Mouse (Mus musculus): Measurements from ENCODE around the gene Hemk1. TPM values are rescaled to one million over a fixed set of nuclear protein-coding genes. Genes with fewer than 3 reads are reported as not detected.
A peak's percentile ranks its signal among the peaks of the same experiment; 100 is the strongest.

Hemk1 gene
- polyA plus RNA-seq, 1 experiment from 2014 or later = 14.6 TPM

- no peak for ATAC-seq (replicated peaks)
- 57% methylated on average over 12 of the region's 12 CpGs for WGBS
- Histone ChIP-seq H3K9me3 (no peaks in the 10 kb centered on the region), H3K4me3 (peak overlapping the region; percentile 73), H3K27me3 (no peaks in the 10 kb centered on the region), H3K36me3 (no peaks in the 10 kb centered on the region), H3K4me2 (replicated peaks) (peak overlapping the region; percentile 72), H3K4me1 (peaks cover 24% of the 10 kb centered on the region), H3K27ac (replicated peaks) (no peak overlapping the region), H3K9ac (replicated peaks) (peak overlapping the region; percentile 74)
Observed at GRCm38 (mm10) chr9:107340911-107341645, 2.9 kb upstream of the Hemk1 start.

- WGBS = 1% methylated on average over 34 of the region's 34 CpGs
- H3K4me3 ChIP-seq = peak within 1 kb of the TSS; percentile 73
- no peak within 1 kb of the TSS for H3K27ac ChIP-seq (replicated peaks)
Observed at GRCm38 (mm10) chr9:107340267-107340859, 2.2 kb upstream of the Hemk1 start, which contains the start of gene 6430571L13Rik. 6430571L13Rik (plus strand) TSS chr9:107340602.

GRCm38 (mm10) chr9:107336386-107336785 lies 1.8 kb downstream of the Hemk1 start:
- no peak overlapping the region for H3K4me2 ChIP-seq (replicated peaks)
- ATAC-seq (replicated peaks) = no peak
- H3K4me3 ChIP-seq = no peak overlapping the region
- peaks cover 4% of the 10 kb centered on the region; the same call in 1 of the 2 replicates for H3K36me3 ChIP-seq
- no peaks in the 10 kb centered on the region for H3K27me3 ChIP-seq
- H3K9ac ChIP-seq (replicated peaks) = no peak overlapping the region
- WGBS = 89% methylated on average over 6 of the region's 6 CpGs
- H3K27ac ChIP-seq (replicated peaks) = no peak overlapping the region
- H3K4me1 ChIP-seq = peaks cover 24% of the 10 kb centered on the region
- H3K9me3 ChIP-seq = no peaks in the 10 kb centered on the region

More at GRCm38 (mm10) chr9:107340267-107340859, 2.2 kb upstream of the Hemk1 start, which contains the start of gene 6430571L13Rik:
- H3K27me3 ChIP-seq = no peaks in the 10 kb centered on the region
- peak within 1 kb of the TSS; percentile 72 for H3K4me2 ChIP-seq (replicated peaks)
- no peaks in the 10 kb centered on the region for H3K36me3 ChIP-seq
- H3K9ac ChIP-seq (replicated peaks) = peak within 1 kb of the TSS; percentile 74
- H3K4me1 ChIP-seq = peaks cover 24% of the 10 kb centered on the region
- no peaks in the 10 kb centered on the region for H3K9me3 ChIP-seq
- ATAC-seq (replicated peaks) = peak; percentile 92

- Histone ChIP-seq H3K36me3 (peaks cover 4% of the 10 kb centered on the region; the same call in 1 of the 2 replicates), H3K4me3 (no peak overlapping the region), H3K9ac (replicated peaks) (no peak overlapping the region), H3K9me3 (no peaks in the 10 kb centered on the region), H3K27ac (replicated peaks) (no peak overlapping the region), H3K27me3 (no peaks in the 10 kb centered on the region), H3K4me2 (replicated peaks) (no peak overlapping the region), H3K4me1 (peaks cover 20% of the 10 kb centered on the region)
- no peak for ATAC-seq (replicated peaks)
- WGBS = 19% methylated on average over 5 of the region's 5 CpGs
Observed at GRCm38 (mm10) chr9:107335909-107336308, 2.2 kb downstream of the Hemk1 start.

GRCm38 (mm10) chr9:107335046-107335445 lies 3.1 kb downstream of the Hemk1 start:
- H3K27me3 ChIP-seq = no peaks in the 10 kb centered on the region
- H3K4me2 ChIP-seq (replicated peaks) = no peak overlapping the region
- H3K9me3 ChIP-seq = no peaks in the 10 kb centered on the region
- H3K9ac ChIP-seq (replicated peaks) = no peak overlapping the region
- no peak overlapping the region for H3K4me3 ChIP-seq
- ATAC-seq (replicated peaks) = no peak
- H3K36me3 ChIP-seq = peaks cover 4% of the 10 kb centered on the region; the same call in 1 of the 2 replicates
- WGBS = 88% methylated on average over 5 of the region's 5 CpGs
- H3K4me1 ChIP-seq = peaks cover 16% of the 10 kb centered on the region
- H3K27ac ChIP-seq (replicated peaks) = no peak overlapping the region

GRCm38 (mm10) chr9:107334356-107334755 lies 3.8 kb downstream of the Hemk1 start:
- H3K27ac ChIP-seq (replicated peaks) = no peak overlapping the region
- H3K4me2 ChIP-seq (replicated peaks) = no peak overlapping the region
- H3K27me3 ChIP-seq = no peaks in the 10 kb centered on the region
- no peak overlapping the region for H3K4me3 ChIP-seq
- H3K36me3 ChIP-seq = peaks cover 4% of the 10 kb centered on the region; the same call in 1 of the 2 replicates
- peaks cover 14% of the 10 kb centered on the region for H3K4me1 ChIP-seq
- no peaks in the 10 kb centered on the region for H3K9me3 ChIP-seq
- H3K9ac ChIP-seq (replicated peaks) = no peak overlapping the region
- 90% methylated on average over 6 of the region's 6 CpGs for WGBS
- ATAC-seq (replicated peaks) = no peak

GRCm38 (mm10) chr9:107333686-107334085 lies 4.5 kb downstream of the Hemk1 start:
- no peak for ATAC-seq (replicated peaks)
- peaks cover 4% of the 10 kb centered on the region; the same call in 1 of the 2 replicates for H3K36me3 ChIP-seq
- 75% methylated on average over 2 of the region's 2 CpGs for WGBS
- H3K27me3 ChIP-seq = no peaks in the 10 kb centered on the region
- no peak overlapping the region for H3K27ac ChIP-seq (replicated peaks)
- H3K4me3 ChIP-seq = no peak overlapping the region
- H3K4me2 ChIP-seq (replicated peaks) = no peak overlapping the region
- peaks cover 9% of the 10 kb centered on the region for H3K4me1 ChIP-seq
- no peak overlapping the region for H3K9ac ChIP-seq (replicated peaks)
- no peaks in the 10 kb centered on the region for H3K9me3 ChIP-seq

- no peak for ATAC-seq (replicated peaks)
- peaks cover 7% of the 10 kb centered on the region; the same call in 1 of the 2 replicates for H3K36me3 ChIP-seq
- no peak overlapping the region for H3K9ac ChIP-seq (replicated peaks)
- no peak overlapping the region for H3K4me3 ChIP-seq
- H3K27ac ChIP-seq (replicated peaks) = no peak overlapping the region
- H3K9me3 ChIP-seq = no peaks in the 10 kb centered on the region
- H3K27me3 ChIP-seq = no peaks in the 10 kb centered on the region
- 78% methylated on average over 6 of the region's 6 CpGs for WGBS
- no peak overlapping the region for H3K4me2 ChIP-seq (replicated peaks)
- no peaks in the 10 kb centered on the region for H3K4me1 ChIP-seq
Observed at GRCm38 (mm10) chr9:107330791-107331190, 7.4 kb downstream of the Hemk1 start.

GRCm38 (mm10) chr9:107327879-107328620 lies 10.1 kb downstream of the Hemk1 start:
- ATAC-seq (replicated peaks) = no peak
- no peaks in the 10 kb centered on the region for H3K27me3 ChIP-seq
- WGBS = 91% methylated on average over 16 of the region's 16 CpGs
- no peak overlapping the region for H3K27ac ChIP-seq (replicated peaks)
- H3K9ac ChIP-seq (replicated peaks) = no peak overlapping the region
- H3K9me3 ChIP-seq = no peaks in the 10 kb centered on the region
- no peaks in the 10 kb centered on the region for H3K4me1 ChIP-seq
- no peak overlapping the region for H3K4me2 ChIP-seq (replicated peaks)
- H3K36me3 ChIP-seq = peaks cover 7% of the 10 kb centered on the region; the same call in 1 of the 2 replicates
- H3K4me3 ChIP-seq = no peak overlapping the region

GRCm38 (mm10) chr9:107325904-107326303 lies 12.2 kb downstream of the Hemk1 start:
- H3K27ac ChIP-seq (replicated peaks) = no peak overlapping the region
- H3K27me3 ChIP-seq = no peaks in the 10 kb centered on the region
- ATAC-seq (replicated peaks) = no peak
- 91% methylated on average over 7 of the region's 7 CpGs for WGBS
- H3K4me3 ChIP-seq = no peak overlapping the region
- H3K4me1 ChIP-seq = no peaks in the 10 kb centered on the region
- 0 out of 2 replicates have a peak, but pooled peaks cover 3% of the 10 kb centered on the region for H3K36me3 ChIP-seq
- H3K9ac ChIP-seq (replicated peaks) = no peak overlapping the region
- H3K4me2 ChIP-seq (replicated peaks) = no peak overlapping the region
- no peaks in the 10 kb centered on the region for H3K9me3 ChIP-seq

- no peak for ATAC-seq (replicated peaks)
- Histone ChIP-seq H3K4me1 (no peaks in the 10 kb centered on the region), H3K27ac (replicated peaks) (no peak overlapping the region), H3K36me3 (0 out of 2 replicates have a peak, but pooled peaks cover 3% of the 10 kb centered on the region), H3K9me3 (no peaks in the 10 kb centered on the region), H3K4me3 (no peak overlapping the region), H3K27me3 (no peaks in the 10 kb centered on the region), H3K4me2 (replicated peaks) (no peak overlapping the region), H3K9ac (replicated peaks) (no peak overlapping the region)
- 62% methylated on average over 4 of the region's 4 CpGs for WGBS
Observed at GRCm38 (mm10) chr9:107324799-107325561, 13.2 kb downstream of the Hemk1 start.

Data from forebrain, embryonic 15.5 days (tissue).